Mouse (Mus musculus) CH12.LX (cell line): Measurements from ENCODE around the gene Lpcat2. TPM values are rescaled to one million over a fixed set of nuclear protein-coding genes. Genes with fewer than 3 reads are reported as not detected.

ENCODE experiments used
- DNase-seq: peaks from one replicate; pipeline ENCODE4 v3.0.0-alpha.2; 2013; ENCODE audit errors: extremely low read depth
- H3K27ac ChIP-seq: 2 replicates; pipeline ENCODE4 v1.5.1; 2012; ENCODE audit warnings: low read depth, mild to moderate bottlenecking, control low read depth, moderate library complexity; ENCODE audit not compliant: insufficient read depth
- H3K27me3 ChIP-seq: replicated peaks from 2 replicates; pipeline ENCODE3; 2012; ENCODE audit warnings: inconsistent platforms
- H3K36me3 ChIP-seq, 2 experiments: replicated peaks in 1 of 2; 2 replicates each; pipeline versions ENCODE3 to v1.6.1; 2012; ENCODE audit warnings: inconsistent platforms in 1 of 2, low read length in 1 of 2, mild to moderate bottlenecking in 1 of 2, mixed read lengths in 1 of 2, moderate library complexity in 1 of 2; ENCODE audit not compliant: control insufficient read depth in 1 of 2, insufficient read depth in 1 of 2
- H3K4me1 ChIP-seq, 2 experiments: 2 replicates each; pipeline ENCODE4 v1.6.1; 2012; ENCODE audit warnings: inconsistent platforms in 1 of 2, moderate library complexity in 1 of 2; ENCODE audit not compliant: insufficient read depth in 2 of 2, control insufficient read depth in 1 of 2
- H3K4me2 ChIP-seq: 2 replicates; pipeline ENCODE4 v1.6.1; 2012; ENCODE audit warnings: low read depth, mild to moderate bottlenecking, control low read depth; ENCODE audit not compliant: poor library complexity, insufficient read depth, severe bottlenecking
- H3K4me3 ChIP-seq, 3 experiments: fragments of 150-350 bp in 1 of 3; sonication (generic) in 1 of 3; replicated peaks in 1 of 3; 2 replicates each; pipeline versions ENCODE3 to v1.5.1; 2011 to 2012; ENCODE audit warnings: low read depth in 2 of 3, low read length in 2 of 3, mild to moderate bottlenecking in 2 of 3, moderate library complexity in 2 of 3, control low read depth in 1 of 3, improper control_type of control experiment in 1 of 3, inconsistent platforms in 1 of 3, mixed read lengths in 1 of 3; ENCODE audit not compliant: poor library complexity in 1 of 3
- H3K79me2 ChIP-seq: replicated peaks from 2 replicates; pipeline ENCODE4 v1.6.1; 2012; ENCODE audit warnings: mild to moderate bottlenecking, moderate library complexity; ENCODE audit not compliant: control insufficient read depth, poor library complexity, insufficient read depth, severe bottlenecking; ENCODE audit errors: extremely low read depth
- H3K9ac ChIP-seq: 2 replicates; pipeline ENCODE4 v1.6.1; 2012; ENCODE audit warnings: low read depth, mild to moderate bottlenecking, control low read depth, moderate library complexity; ENCODE audit not compliant: insufficient read depth
- H3K9me3 ChIP-seq: replicated peaks from 2 replicates; pipeline ENCODE3; 2012; ENCODE audit warnings: low read length, inconsistent platforms, mixed read lengths
- CHD1 ChIP-seq: IDR thresholded peaks from 2 replicates; pipeline ENCODE4 v1.6.1; 2012; ENCODE audit warnings: low read depth, low read length, improper control_type of control experiment, inconsistent platforms
- CTCF ChIP-seq, 2 experiments: IDR thresholded peaks in 1 of 2; conservative IDR thresholded peaks in 1 of 2; 2 replicates each; pipeline ENCODE4 v1.5.1; 2011 to 2012; ENCODE audit warnings: low read depth in 2 of 2, low read length in 2 of 2, improper control_type of control experiment in 1 of 2, inconsistent platforms in 1 of 2, mild to moderate bottlenecking in 1 of 2, moderate library complexity in 1 of 2
- E2F4 ChIP-seq: IDR thresholded peaks from 2 replicates; pipeline ENCODE4 v1.6.1; 2011; ENCODE audit warnings: low read depth, low read length, improper control_type of control experiment; ENCODE audit not compliant: insufficient replicate concordance
- ELF1 ChIP-seq: IDR thresholded peaks from 2 replicates; pipeline ENCODE4 v1.6.1; 2014; ENCODE audit warnings: low read depth, mild to moderate bottlenecking, inconsistent platforms, low read length, improper control_type of control experiment
- GABPA ChIP-seq: IDR thresholded peaks from 2 replicates; pipeline ENCODE4 v1.6.1; 2012; ENCODE audit warnings: low read depth, low read length, improper control_type of control experiment, inconsistent platforms; ENCODE audit not compliant: insufficient replicate concordance
- JUND ChIP-seq: conservative IDR thresholded peaks from 2 replicates; pipeline ENCODE4 v1.6.1; 2011; ENCODE audit warnings: low read depth, low read length, improper control_type of control experiment
- MAFK ChIP-seq: IDR thresholded peaks from 2 replicates; pipeline ENCODE4 v1.6.1; 2011; ENCODE audit warnings: low read length, improper control_type of control experiment; ENCODE audit not compliant: insufficient replicate concordance
- MAZ ChIP-seq: IDR thresholded peaks from 2 replicates; pipeline ENCODE4 v1.6.1; 2012; ENCODE audit warnings: low read depth, mild to moderate bottlenecking, inconsistent platforms, low read length, improper control_type of control experiment, moderate library complexity
- MXI1 ChIP-seq: IDR thresholded peaks from 2 replicates; pipeline ENCODE4 v1.6.1; 2011; ENCODE audit warnings: mild to moderate bottlenecking, low read depth, low read length, improper control_type of control experiment
- NRF1 ChIP-seq: IDR thresholded peaks from 2 replicates; pipeline ENCODE4 v1.6.1; 2014; ENCODE audit warnings: low read depth, mild to moderate bottlenecking, inconsistent platforms, low read length, improper control_type of control experiment, moderate library complexity
- RAD21 ChIP-seq: IDR thresholded peaks from 2 replicates; pipeline ENCODE4 v1.6.1; 2011; ENCODE audit warnings: low read depth, mild to moderate bottlenecking, low read length, improper control_type of control experiment, moderate library complexity
- SMC3 ChIP-seq: IDR thresholded peaks from 2 replicates; pipeline ENCODE4 v1.6.1; 2011; ENCODE audit warnings: low read depth, low read length, improper control_type of control experiment
- TCF12 ChIP-seq: IDR thresholded peaks from 2 replicates; pipeline ENCODE4 v1.6.1; 2014; ENCODE audit warnings: low read depth, mild to moderate bottlenecking, inconsistent platforms, low read length, improper control_type of control experiment
- UBTF ChIP-seq: IDR thresholded peaks from 2 replicates; pipeline ENCODE4 v1.6.1; 2012; ENCODE audit warnings: low read depth, mild to moderate bottlenecking, inconsistent platforms, low read length, improper control_type of control experiment, moderate library complexity
- ZNF384 ChIP-seq: IDR thresholded peaks from 2 replicates; pipeline ENCODE4 v1.6.1; 2012; ENCODE audit warnings: low read depth, low read length, improper control_type of control experiment, inconsistent platforms
- dilution Hi-C: fragments of 300-500 bp; cut with MboI; formaldehyde crosslinking; loops from 2 replicates; pipeline ENCODE4 v1.14.3; 2020; ENCODE audit warnings: low sequenced_read_pairs; ENCODE audit not compliant: extremely low pct_unique_long_range_greater_than_20kb, extremely low pct_ligation_motif_present
- in situ Hi-C: fragments of 300-500 bp; cut with MboI; formaldehyde crosslinking; loops from 3 replicates; pipeline ENCODE4 v1.14.3; 2019; ENCODE audit warnings: low sequenced_read_pairs, low pct_ligation_motif_present, low pct_unique_long_range_greater_than_20kb, mixed read lengths
- polyA plus RNA-seq: library from polyadenylated mRNA; unstranded; fragments of >175 nt; gene quantifications from 2 replicates; pipeline ENCODE4 v1.2.1, GENCODE M21; 2012; ENCODE audit warnings: low read depth; ENCODE audit not compliant: insufficient read length
- total RNA-seq, 2 experiments: library from RNA; depleted of rRNA; stranded (reverse); fragments of 300-350 nt in 1 of 2; fragments of >200 nt in 1 of 2; gene quantifications; 2 replicates each; pipeline ENCODE4 v1.2.3; 2012 to 2014

Gene Lpcat2
- total RNA-seq (2012; rRNA removed) (not detected in 2 replicates), total RNA-seq (2014; rRNA removed) (not detected in 2 replicates), polyA plus RNA-seq (not detected in 2 replicates)

DNA sequence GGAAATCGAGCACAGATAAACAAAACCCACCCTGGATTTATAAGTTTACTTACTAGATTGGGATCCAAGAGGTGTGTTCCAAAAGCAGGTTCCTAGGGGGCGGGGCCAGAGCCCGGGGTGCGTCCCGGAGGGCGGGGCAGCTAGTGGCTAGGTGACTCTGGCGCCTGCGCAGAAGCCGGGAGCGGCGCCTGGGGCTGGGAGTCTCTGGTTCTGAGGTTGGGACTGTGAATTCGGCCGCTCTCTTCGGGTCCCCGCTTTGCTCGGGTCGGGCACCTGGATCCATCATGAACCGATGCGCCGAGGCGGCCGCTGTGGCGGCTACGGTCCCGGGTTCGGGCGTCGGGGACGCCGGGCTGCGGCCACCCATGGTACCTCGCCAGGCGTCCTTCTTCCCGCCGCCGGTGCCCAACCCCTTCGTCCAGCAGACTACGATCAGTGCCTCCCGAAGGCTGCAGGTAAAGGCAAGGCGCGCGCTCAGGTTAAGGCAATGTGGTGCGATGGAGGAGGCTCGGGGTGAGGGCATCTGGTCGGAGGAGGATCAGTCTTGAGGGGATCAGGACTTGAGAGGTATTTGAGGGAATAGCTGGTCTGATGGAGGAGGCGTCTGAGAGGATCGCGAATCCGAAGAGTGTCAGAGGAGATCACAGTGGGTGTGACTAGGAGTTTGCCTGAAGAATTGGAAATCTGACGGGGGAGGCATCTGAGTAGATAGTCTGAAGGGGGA is at the start of gene Lpcat2:
TSS of gene Lpcat2 (plus strand) at position 169 of the 724 bp plus-strand sequence.
- DNase-seq: no peak
- Histone ChIP-seq H3K4me1 (no peaks in the 10 kb centered on the region), H3K79me2 (no peaks in the 10 kb centered on the region), H3K9me3 (peaks cover 74% of the 10 kb centered on the region), H3K4me2 (no peak within 1 kb of the TSS), H3K36me3 (no peaks in the 10 kb centered on the region), H3K27me3 (no peaks in the 10 kb centered on the region), H3K4me3 (no peak within 1 kb of the TSS), H3K9ac (no peak within 1 kb of the TSS), H3K27ac (no peak within 1 kb of the TSS)
- in situ Hi-C loops: no loop called here
- dilution Hi-C loops: no loop called here
- no peak for TF ChIP-seq ZNF384
- TF ChIP-seq RAD21: no peak
- TF ChIP-seq JUND: no peak
- no peak for TF ChIP-seq TCF12
- TF ChIP-seq CHD1: no peak
- TF ChIP-seq MAZ: no peak
- TF ChIP-seq MXI1: no peak
- TF ChIP-seq GABPA: no peak
- no peak for TF ChIP-seq NRF1
- TF ChIP-seq UBTF: no peak
- TF ChIP-seq CTCF (conservative IDR thresholded peaks at IDR 0.05 in 1 of 2, IDR thresholded peaks at IDR 0.05 in 1 of 2; ENCODE audit: low read depth in 2 of 2, low read length in 2 of 2): no peak
- no peak for TF ChIP-seq SMC3
- TF ChIP-seq ELF1: no peak
- no peak for TF ChIP-seq MAFK
- no peak for TF ChIP-seq E2F4

- Histone ChIP-seq H3K79me2 (no peaks in the 10 kb centered on the region), H3K27ac (no peak overlapping the region), H3K9ac (no peak overlapping the region), H3K9me3 (peaks cover 86% of the 10 kb centered on the region), H3K27me3 (no peaks in the 10 kb centered on the region), H3K4me1 (no peaks in the 10 kb centered on the region), H3K36me3 (no peaks in the 10 kb centered on the region), H3K4me3 (no peak overlapping the region), H3K4me2 (no peak overlapping the region)
- dilution Hi-C loops (no loop called here), in situ Hi-C loops (no loop called here)
- no peak for TF ChIP-seq JUND
- DNase-seq: no peak
Measured at GRCm38 (mm10) chr8:92812773-92813172, 42.4 kb upstream of the Lpcat2 start.
